Mouse (Mus musculus) midbrain, embryonic 16.5 days (tissue): ENCODE measurements around the gene Syt16. TPM values are rescaled to one million over a fixed set of nuclear protein-coding genes. Genes with fewer than 3 reads are reported as not detected.

Experiments
- ATAC-seq: fragments of 200-750 bp; cut with Nextera tagmentation; 2 replicates; pipeline ENCODE4 v1.8.0; 2017; ENCODE audit warnings: moderate TSS enrichment
- H3K27ac ChIP-seq: fragments of 300-500 bp; sonication (generic); 2 replicates; pipeline ENCODE4 v1.5.1; 2014; ENCODE audit warnings: mild to moderate bottlenecking, low read length, mixed read lengths
- H3K27me3 ChIP-seq: fragments of 300-500 bp; sonication (generic); 2 replicates; pipeline ENCODE4 v1.6.1; 2014; ENCODE audit warnings: low read depth, low read length, mixed read lengths; ENCODE audit not compliant: control insufficient read depth, insufficient read depth
- H3K36me3 ChIP-seq: fragments of 300-500 bp; sonication (generic); 2 replicates; pipeline ENCODE4 v1.6.1; 2014; ENCODE audit warnings: mild to moderate bottlenecking, low read length, moderate library complexity, mixed read lengths; ENCODE audit not compliant: control insufficient read depth, insufficient read depth
- H3K4me1 ChIP-seq: fragments of 300-500 bp; sonication (generic); 2 replicates; pipeline ENCODE4 v1.6.1; 2014; ENCODE audit warnings: mild to moderate bottlenecking, low read length, mixed read lengths; ENCODE audit not compliant: control insufficient read depth, insufficient read depth
- H3K4me2 ChIP-seq: fragments of 300-500 bp; sonication (generic); 2 replicates; pipeline ENCODE4 v1.6.1; 2014; ENCODE audit warnings: mild to moderate bottlenecking, low read length, mixed read lengths
- H3K4me3 ChIP-seq: fragments of 300-500 bp; sonication (generic); 2 replicates; pipeline ENCODE4 v1.5.1; 2014; ENCODE audit warnings: low read depth, mild to moderate bottlenecking, low read length, moderate library complexity, mixed read lengths
- H3K9ac ChIP-seq: fragments of 300-500 bp; sonication (generic); 2 replicates; pipeline ENCODE4 v1.6.1; 2014; ENCODE audit warnings: low read depth, low read length, mixed read lengths
- H3K9me3 ChIP-seq: fragments of 300-500 bp; sonication (generic); replicated peaks from 2 replicates; pipeline ENCODE4 v1.6.1; 2014; ENCODE audit warnings: mild to moderate bottlenecking, low read length, mixed read lengths; ENCODE audit not compliant: control insufficient read depth, poor library complexity, severe bottlenecking
- WGBS: fragments of 180-500 bp; shearing (Covaris S2); extraction: QIAGEN DNeasy Blood & Tissue Kit; methylation state at CpG from one replicate; pipeline ENCODE4 v1.1.7; 2014; 5-methylcytosine and 5-hydroxymethylcytosine counted together
- polyA plus RNA-seq: library from polyadenylated mRNA; unstranded; fragments of >200 nt; fragmentation: Nextera tagmentation; extraction: Ambion mirVana; gene quantifications from 2 replicates; pipeline ENCODE4 v1.2.1, GENCODE M21; 2015

Gene Syt16
- 96.0 and 101 TPM in 2 replicates for polyA plus RNA-seq

DNA sequence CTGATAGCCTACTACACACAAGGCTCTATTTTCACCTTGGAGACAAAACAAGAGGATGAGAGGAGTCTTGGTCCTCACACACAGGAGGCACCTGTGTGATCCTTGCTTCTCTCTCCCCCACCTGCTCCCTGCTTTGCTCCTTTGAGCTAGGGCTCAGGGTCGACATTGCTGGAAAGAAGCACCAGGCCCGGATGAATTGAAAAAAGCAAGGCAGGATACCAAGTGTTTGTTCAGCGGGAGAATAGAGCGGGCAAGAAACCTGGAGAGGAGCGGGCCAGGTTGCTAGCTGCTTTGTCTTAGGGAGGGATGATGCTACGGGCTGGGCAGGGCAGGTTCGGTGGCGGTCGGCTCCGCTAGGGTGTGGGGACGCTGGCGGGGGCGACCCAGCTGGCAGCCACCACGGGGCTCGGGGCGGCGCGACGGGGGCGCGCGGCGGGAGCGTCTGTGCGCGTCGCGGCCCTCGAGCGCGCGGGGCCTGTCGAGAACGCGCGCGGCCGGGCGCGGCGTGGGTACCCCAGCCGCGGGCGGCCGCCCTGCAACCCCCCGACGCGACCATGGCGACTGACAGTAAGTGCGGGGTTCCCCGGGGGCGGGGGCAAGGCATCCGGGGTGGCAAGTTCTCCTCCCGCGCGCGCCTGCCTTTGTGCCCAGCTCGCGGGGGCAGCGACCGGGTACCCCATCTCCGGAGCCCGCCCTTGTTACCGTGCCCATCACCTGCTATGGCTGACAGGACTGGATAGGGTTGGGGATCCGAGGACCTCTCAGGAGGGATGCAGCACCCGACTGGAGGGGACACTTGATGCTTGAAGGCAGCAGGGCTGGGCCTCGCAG is at the start of gene Syt16:
Gene Syt16, plus strand, starts transcription at position 365 of the 831 bp plus-strand sequence.
- Histone ChIP-seq H3K4me2 (peak within 1 kb of the TSS; percentile 81), H3K27me3 (no peaks in the 10 kb centered on the region), H3K4me1 (peaks cover 18% of the 10 kb centered on the region), H3K9ac (peak within 1 kb of the TSS; percentile 92), H3K36me3 (no peaks in the 10 kb centered on the region), H3K4me3 (peak within 1 kb of the TSS; percentile 71), H3K9me3 (no peaks in the 10 kb centered on the region), H3K27ac (peak within 1 kb of the TSS; percentile 88)
- under 1% methylated on average over 31 of the region's 67 CpGs for WGBS
- peak; percentile 85 for ATAC-seq

DNA sequence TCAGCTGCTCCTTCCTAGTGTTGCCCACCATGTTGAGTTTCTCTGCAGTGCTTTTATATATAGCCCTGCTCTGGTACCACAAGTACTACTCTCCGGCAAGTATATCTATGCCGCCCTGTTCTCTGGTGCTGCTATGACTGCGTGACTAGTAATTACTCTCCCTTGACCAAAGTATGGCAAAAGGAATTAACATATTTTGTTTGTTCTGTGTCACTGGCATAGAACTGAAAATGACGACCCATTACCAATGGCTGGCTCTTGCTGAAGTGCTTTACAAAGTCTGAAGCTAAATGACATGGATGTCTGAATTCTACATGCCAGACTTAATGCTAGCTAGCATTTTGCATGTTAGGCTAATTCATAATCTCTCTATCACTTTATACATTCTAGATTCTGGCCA is 49.0 kb upstream of the Syt16 start:
- Histone ChIP-seq H3K9ac (no peak overlapping the region), H3K36me3 (peaks cover 8% of the 10 kb centered on the region; the same call in 1 of the 2 replicates), H3K4me1 (peaks cover 6% of the 10 kb centered on the region), H3K4me2 (no peak overlapping the region), H3K27ac (no peak overlapping the region), H3K9me3 (no peaks in the 10 kb centered on the region), H3K27me3 (no peaks in the 10 kb centered on the region; the same call in 1 of the 2 replicates), H3K4me3 (no peak overlapping the region)
- 89% methylated on average over 4 of the region's 4 CpGs for WGBS
- no peak for ATAC-seq

DNA sequence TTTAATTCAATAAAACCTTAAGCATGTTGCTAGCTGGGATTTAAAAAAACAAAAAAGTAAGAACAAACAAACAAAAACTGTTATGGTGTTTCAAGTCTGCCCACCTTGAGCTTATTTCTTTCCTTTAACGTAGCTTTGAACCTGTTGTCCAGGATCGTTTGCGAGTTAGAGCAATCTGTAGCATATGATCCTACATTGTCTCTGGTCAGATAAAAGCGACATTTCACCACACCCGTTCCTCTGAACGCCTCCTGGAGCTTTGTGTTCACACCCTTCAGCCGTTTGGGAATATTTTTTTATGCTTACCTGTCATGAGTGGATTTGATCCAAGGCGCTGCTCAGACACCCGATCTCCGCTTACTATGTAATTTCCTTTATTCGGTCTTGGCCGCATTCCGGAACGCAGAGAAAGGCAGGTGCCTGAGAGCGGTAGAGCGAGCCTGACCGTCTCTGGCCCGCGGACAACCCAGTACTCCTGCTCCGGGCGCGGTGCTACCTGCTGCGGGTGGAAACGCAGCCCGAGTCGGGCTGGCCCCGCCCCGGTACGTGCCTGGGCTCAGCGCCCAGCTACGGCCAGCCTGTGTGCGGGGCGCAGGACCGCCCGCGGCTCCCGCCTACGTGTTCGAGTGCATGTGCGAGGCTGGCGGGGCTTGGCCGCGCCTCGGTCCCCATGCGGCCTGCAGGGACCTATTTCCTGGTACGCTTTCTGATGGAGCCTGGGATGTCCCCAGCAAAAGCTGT is 48.0 kb upstream of the Syt16 start:
- Histone ChIP-seq H3K4me2 (peak overlapping the region; percentile 84), H3K9ac (peak overlapping the region; percentile 81), H3K4me1 (peaks cover 9% of the 10 kb centered on the region), H3K27me3 (no peaks in the 10 kb centered on the region; the same call in 1 of the 2 replicates), H3K9me3 (no peaks in the 10 kb centered on the region), H3K27ac (no peak overlapping the region), H3K4me3 (peak overlapping the region; percentile 51), H3K36me3 (peaks cover 4% of the 10 kb centered on the region; the same call in 1 of the 2 replicates)
- peak; percentile 92 for ATAC-seq
- WGBS = 4% methylated on average over 46 of the region's 46 CpGs

DNA sequence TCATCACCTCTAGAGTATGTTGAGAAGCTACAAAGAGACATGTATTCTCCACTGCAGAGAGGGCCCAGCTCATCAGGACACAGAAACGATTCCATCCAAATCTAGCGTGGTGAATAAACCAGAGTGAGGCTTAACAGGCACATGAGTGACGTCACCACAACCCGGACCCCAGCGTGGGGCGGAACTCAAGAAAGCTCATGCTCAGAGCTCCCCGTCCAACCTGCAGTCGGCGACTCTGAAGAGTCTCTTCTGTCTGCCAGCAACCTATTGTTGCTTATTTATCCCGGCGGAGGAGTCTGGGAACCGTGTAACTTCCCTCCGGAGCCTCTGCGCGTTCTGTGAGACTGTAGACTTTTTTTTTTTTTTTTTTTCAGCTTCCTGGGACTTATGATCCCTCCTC is 44.6 kb upstream of the Syt16 start:
- Histone ChIP-seq H3K36me3 (no peaks in the 10 kb centered on the region), H3K27me3 (no peaks in the 10 kb centered on the region; the same call in 1 of the 2 replicates), H3K27ac (no peak overlapping the region), H3K4me2 (peak overlapping the region; percentile 68), H3K9me3 (no peaks in the 10 kb centered on the region), H3K4me3 (peak overlapping the region; percentile 30), H3K9ac (peak overlapping the region; percentile 53), H3K4me1 (peaks cover 9% of the 10 kb centered on the region)
- peak; percentile 41 for ATAC-seq
- WGBS = 4% methylated on average over 15 of the region's 15 CpGs

DNA sequence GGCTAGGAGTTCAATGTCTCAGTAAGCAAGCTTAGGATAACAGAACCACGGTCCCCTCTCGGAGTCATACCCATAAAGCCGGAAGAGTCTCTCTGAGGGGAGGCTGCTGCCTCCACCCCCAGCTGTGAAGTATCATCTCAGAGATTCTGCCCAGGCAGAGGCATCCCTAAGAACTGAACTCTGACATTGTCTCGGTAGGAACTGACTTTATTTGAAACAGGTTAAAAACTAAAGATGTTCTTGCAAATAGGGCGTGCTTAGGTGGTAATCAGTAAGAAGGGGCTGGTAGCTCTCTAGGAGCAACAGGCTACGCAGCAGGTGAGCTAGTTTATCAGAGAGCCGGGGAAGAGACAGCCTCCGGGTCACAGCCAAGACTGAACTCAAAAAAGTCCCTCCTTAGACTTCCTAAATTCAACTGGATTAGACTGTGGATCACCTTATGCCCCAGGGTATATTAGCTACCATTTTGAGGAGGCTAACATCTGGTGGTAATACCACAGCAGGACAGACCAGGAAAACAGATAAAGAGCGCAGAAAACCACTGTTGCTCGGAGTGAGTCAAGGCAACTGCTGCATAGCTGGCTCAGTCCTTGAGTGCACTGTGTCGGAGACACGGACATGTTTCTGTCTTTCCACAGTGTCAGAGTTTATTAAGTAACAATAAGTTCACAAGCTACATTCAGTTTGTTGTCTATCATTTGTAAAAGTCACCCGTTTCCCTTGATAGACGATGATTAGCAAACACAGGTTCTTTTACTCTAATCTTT is 43.9 kb upstream of the Syt16 start:
- WGBS = 54% methylated on average over 14 of the region's 14 CpGs
- Histone ChIP-seq H3K9me3 (no peaks in the 10 kb centered on the region), H3K9ac (no peak overlapping the region), H3K27me3 (no peaks in the 10 kb centered on the region; the same call in 1 of the 2 replicates), H3K4me1 (peaks cover 9% of the 10 kb centered on the region), H3K4me2 (peak overlapping the region; percentile 68), H3K27ac (no peak overlapping the region), H3K36me3 (no peaks in the 10 kb centered on the region), H3K4me3 (peak overlapping the region; percentile 30; the same call in 1 of the 2 replicates)
- no peak for ATAC-seq

DNA sequence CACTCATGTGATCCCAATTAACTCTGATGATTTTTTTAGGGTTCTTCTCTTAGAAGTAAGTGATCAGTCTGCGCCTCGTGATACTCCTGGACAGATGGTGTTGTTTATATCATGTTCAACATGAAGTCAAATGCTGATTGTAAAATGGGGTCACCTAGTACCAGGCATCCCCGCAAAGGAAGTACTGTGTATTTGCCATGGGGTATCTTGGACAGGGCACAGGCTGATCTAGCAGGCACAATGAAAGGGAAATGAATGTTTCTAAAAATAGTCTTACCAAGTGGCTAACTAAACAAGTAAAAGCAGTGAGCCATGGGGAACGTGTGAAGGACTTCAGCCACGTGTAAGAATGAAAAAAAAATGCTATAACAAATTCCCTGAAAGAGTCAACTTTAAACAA is 42.7 kb upstream of the Syt16 start:
- Histone ChIP-seq H3K4me1 (peaks cover 8% of the 10 kb centered on the region), H3K4me2 (no peak overlapping the region), H3K36me3 (no peaks in the 10 kb centered on the region), H3K9ac (no peak overlapping the region), H3K27me3 (no peaks in the 10 kb centered on the region), H3K9me3 (no peaks in the 10 kb centered on the region), H3K4me3 (no peak overlapping the region), H3K27ac (no peak overlapping the region)
- no peak for ATAC-seq
- 85% methylated on average over 5 of the region's 5 CpGs for WGBS

DNA sequence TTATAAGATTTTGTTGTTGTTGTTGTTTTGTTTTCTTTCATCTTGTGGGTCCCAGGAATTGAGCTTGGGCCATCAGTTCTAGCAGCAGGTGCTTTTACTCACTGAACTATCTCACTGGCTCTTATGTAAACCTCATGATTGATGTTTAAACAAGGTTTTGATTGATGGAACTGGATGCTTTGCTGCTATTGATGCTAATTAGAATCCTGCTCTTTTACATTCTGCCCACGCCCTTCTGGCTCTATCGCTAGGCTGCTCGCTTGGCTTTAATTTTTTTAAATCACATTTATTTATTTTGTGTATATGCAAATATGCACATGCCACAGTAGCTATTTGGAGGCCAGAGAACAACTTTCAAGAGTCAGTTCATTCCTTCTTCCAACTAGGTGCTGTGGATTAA is 39.8 kb upstream of the Syt16 start:
- Histone ChIP-seq H3K27me3 (no peaks in the 10 kb centered on the region), H3K27ac (no peak overlapping the region), H3K9me3 (no peaks in the 10 kb centered on the region), H3K9ac (no peak overlapping the region), H3K4me3 (no peak overlapping the region), H3K4me1 (peaks cover 7% of the 10 kb centered on the region), H3K4me2 (no peak overlapping the region), H3K36me3 (no peaks in the 10 kb centered on the region)
- WGBS = 90% methylated on average over 3 of the region's 3 CpGs
- no peak for ATAC-seq

DNA sequence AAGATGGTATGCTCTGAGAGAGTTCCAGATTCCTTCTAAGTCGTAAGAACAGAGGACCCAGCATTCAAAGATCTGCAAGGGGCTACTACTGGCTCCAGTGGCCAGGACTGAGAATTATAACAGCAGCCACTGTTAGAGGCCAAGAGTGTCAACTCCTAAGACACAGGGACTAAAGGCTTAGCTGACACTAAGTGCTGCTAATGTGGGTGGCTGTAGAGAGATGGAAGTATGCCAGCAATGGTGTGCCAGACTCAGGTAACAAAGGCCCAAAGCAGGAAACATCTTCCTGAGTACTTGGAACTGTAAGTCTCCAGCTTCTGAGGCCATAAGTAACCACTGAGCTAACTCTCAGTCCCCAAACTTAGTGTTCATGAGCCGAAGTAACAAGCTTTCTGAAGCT is 38.6 kb upstream of the Syt16 start:
- Histone ChIP-seq H3K27me3 (no peaks in the 10 kb centered on the region), H3K9ac (no peak overlapping the region), H3K4me3 (no peak overlapping the region), H3K4me1 (no peaks in the 10 kb centered on the region), H3K36me3 (no peaks in the 10 kb centered on the region), H3K27ac (no peak overlapping the region), H3K4me2 (no peak overlapping the region), H3K9me3 (no peaks in the 10 kb centered on the region)
- ATAC-seq = no peak
- WGBS = 90% methylated on average over 2 of the region's 2 CpGs
